Mouse (Mus musculus): ENCODE measurements around the gene A630076J17Rik. TPM values are rescaled to one million over a fixed set of nuclear protein-coding genes. Genes with fewer than 3 reads are reported as not detected.

Gene A630076J17Rik
- total RNA-seq, 2 experiments from 2014 or later: not detected

DNA sequence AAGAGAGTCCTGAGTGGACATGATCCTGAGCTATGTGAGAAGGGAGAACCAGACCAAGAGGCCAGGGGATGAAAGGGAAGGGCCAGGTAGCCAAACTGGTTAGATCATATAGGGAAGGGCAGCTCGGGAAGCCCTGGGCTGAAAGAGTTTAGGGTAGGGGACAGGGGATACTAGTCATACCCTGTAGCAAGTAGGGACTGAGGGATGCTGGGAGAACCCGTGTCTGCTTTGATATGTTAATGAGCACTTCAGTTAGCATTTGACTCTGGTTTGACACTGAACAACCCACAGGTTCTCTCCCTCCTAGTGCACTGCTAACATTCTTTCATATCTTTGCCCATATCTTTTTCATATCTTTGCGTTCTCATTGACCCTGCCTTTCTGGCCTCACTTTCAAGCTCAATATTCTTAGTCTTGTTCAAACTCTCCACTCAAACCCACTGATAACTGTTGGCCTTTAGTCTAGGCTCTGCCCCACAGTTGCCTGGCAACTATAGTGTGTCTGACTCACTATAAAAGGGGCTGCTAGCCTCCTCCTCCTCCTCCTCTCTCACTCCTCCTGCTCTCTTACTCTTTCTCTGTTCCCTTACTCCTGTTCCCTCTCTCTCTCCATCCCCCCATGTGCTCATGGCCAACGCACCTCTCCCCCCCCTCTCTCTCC lies 23.8 kb upstream of the A630076J17Rik start:
- no peak for DNase-seq (ENCODE audit: extremely low spot score in 1 of 2, low spot score in 2 of 2)
- intact Hi-C loops (cut with DNase I): loop anchor here (1.0 to 5.0 kb wide), 3 partner anchors 68 to 258 kb away; partner anchors contain the start of gene Rbm15
- Histone ChIP-seq H3K27ac (no peak overlapping the region), H3K4me3 (no peak overlapping the region)
- TF ChIP-seq CTCF (IDR thresholded peaks at IDR 0.05): no peak

DNA sequence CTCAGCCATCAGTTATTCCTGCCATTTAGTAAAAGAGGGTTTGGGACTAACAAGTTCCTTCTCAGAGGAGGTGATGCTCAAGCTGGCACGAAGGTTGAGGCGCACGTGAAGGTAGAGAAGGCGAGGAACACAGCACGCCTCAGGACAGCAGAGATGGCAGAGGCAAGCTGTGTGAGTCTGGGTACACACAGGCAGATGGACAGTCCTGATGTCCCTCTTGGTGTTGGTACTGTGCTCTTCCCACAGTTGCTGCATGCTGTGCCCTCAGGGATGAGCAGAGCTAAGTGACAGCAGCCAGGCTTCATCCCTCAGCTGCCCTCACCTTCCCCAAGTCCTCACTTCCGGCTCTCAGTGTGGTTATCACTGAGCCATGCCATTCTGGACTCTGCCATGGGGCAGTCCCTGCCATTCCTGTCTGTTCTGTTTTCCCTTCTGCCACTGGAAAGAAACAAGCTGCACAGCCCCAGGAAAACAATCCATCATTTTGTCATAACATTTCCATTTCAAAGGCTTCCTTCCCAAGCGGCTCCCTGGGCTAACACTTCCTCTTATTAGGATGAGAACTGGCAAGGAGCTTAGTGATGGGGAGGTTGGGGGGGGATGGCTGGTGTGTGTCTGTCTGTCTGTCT lies 22.7 kb upstream of the A630076J17Rik start:
- no peak overlapping the region for H3K27ac ChIP-seq
- intact Hi-C loops (cut with DNase I): loop anchor here (2.0 to 5.0 kb wide), 2 partner anchors 125 to 257 kb away; partner anchors contain the start of gene Rbm15
- no peak for TF ChIP-seq CTCF (IDR thresholded peaks at IDR 0.05)
- H3K4me3 ChIP-seq: no peak overlapping the region
- no peak for DNase-seq (ENCODE audit: extremely low spot score in 1 of 2, low spot score in 2 of 2)

DNA sequence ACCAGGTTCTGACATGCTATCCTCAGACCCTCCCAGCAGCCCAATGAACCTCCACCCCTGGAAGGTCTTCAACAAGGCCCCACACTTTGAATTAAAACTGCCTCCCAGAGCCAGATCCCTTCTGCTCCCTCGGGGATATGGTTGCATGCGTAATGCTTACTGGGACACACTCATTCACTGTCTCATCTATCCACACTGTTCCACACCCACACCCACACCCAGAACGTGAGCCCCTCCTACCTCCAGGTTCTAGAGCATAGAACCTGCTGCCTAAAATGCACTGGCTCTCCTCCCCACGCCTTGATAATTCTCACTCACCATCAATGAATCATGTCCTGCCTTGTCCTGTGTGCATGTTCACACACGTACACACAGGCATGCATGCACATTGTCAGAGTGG lies 15.8 kb upstream of the A630076J17Rik start:
- intact Hi-C loops (cut with DNase I): no loop called here
- Histone ChIP-seq H3K4me3 (no peak overlapping the region), H3K27ac (no peak overlapping the region)
- no peak for DNase-seq (ENCODE audit: extremely low spot score in 1 of 2, low spot score in 2 of 2)
- TF ChIP-seq CTCF (IDR thresholded peaks at IDR 0.05): no peak

DNA sequence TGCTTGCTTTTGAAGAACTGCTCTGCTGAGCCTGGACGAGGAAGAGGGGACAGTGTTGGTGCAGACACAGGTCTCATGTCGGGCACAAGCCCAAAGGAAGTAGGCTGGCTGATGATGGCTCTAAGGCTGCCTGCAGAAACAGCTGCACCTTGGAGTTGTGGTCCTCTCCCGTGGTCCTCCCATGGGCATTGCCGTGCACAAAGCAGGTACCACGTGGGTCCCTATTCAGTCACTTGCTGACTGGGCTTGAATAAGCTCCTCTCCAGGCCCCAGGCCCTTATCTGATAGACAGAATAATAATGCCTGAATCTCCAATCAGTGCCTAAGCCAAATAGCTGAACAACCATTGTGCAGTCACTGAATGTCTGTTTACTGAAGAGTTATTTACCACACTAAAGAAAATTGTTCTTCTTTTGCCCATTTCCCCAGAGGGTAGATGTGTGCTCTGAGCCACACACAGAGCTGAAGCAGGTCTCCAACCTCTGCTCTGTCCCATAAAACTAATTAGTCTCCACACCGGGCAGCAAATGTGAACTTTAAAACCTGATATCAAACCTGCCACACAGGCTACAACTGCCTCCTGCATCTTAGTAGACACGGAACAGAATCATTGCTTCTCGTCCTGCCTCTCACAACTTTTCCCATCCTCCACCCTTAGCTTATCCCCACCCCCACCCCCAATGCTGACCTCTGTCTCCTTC lies 13.9 kb upstream of the A630076J17Rik start:
- intact Hi-C loops (cut with DNase I): no loop called here

DNA sequence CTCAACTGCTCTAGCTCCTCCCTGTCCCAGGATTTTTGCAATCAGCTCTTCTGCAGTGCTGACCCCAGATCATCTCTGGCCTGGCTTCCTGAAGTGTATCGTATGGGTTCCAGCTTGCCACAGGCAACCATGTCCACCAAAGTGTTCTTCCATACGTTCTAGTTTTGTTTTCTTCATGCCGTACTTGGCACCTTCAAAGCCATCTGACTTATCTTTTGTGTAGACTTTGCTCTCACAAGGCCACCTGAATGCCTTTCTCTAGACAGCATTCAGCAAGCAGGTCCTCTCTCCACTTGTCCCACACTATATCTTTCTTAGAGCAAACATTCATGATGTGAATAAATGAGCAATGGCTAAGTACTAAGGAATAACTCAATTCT lies 13.3 kb upstream of the A630076J17Rik start:
- DNase-seq (ENCODE audit: extremely low spot score in 1 of 2, low spot score in 2 of 2): no peak
- TF ChIP-seq CTCF (IDR thresholded peaks at IDR 0.05): no peak
- intact Hi-C loops (cut with DNase I): no loop called here
- Histone ChIP-seq H3K4me3 (no peak overlapping the region), H3K27ac (no peak overlapping the region)

More for the DNA sequence above, 13.9 kb upstream of the A630076J17Rik start:
- Histone ChIP-seq H3K27ac (no peak overlapping the region), H3K4me3 (no peak overlapping the region)
- DNase-seq (ENCODE audit: extremely low spot score in 1 of 2, low spot score in 2 of 2): no peak
- no peak for TF ChIP-seq CTCF (IDR thresholded peaks at IDR 0.05)

DNA sequence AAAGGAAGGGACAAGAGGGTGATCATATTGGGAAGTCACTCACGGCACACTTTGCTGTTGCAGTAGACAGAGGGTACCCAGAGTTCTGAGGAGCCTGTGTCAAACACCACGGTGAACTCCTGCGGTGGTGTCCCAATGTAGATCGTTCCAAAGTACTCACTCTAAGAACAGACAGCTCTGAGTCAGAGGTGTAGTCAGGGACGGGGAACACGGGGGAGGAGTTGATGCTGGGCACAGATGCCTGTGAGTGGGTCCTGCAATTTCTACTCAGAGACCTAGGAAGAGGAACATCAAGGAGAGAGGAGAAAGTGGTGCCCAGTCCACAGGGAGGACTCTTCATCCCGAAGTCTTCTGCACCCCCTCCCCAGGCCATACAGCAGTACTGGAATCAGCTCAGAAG lies 11.8 kb upstream of the A630076J17Rik start:
- Histone ChIP-seq H3K4me3 (no peak overlapping the region), H3K27ac (no peak overlapping the region)
- intact Hi-C loops (cut with DNase I): no loop called here
- DNase-seq (ENCODE audit: extremely low spot score in 1 of 2, low spot score in 2 of 2): no peak
- TF ChIP-seq CTCF (IDR thresholded peaks at IDR 0.05): no peak

DNA sequence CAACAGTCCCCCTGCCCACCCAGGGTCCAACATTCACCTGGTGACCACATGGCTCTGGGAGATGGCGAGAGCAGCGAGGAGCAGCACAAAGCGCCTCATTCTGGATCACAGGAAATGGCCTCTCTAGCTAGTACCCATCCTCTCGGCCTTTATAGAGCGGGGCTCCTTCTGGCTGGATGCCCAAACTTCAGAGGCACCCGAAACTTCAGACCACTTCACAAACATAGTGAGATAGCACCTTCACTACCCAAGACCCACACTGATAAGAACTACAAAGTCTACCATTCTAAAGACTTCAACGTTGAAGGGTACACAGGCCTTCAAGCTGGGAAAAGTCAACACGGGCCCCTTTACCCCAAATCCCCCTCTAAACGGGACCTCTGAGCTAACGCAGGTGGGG lies 8.8 kb upstream of the A630076J17Rik start, which contains the start of gene Cym:
Gene Cym (minus strand): TSS at position 125 of the 400 bp plus-strand sequence.
- no peak within 1 kb of the TSS for H3K27ac ChIP-seq
- no peak for DNase-seq (ENCODE audit: extremely low spot score in 1 of 2, low spot score in 2 of 2)
- H3K4me3 ChIP-seq: no peak within 1 kb of the TSS
- intact Hi-C loops (cut with DNase I): no loop called here
- TF ChIP-seq CTCF (IDR thresholded peaks at IDR 0.05): no peak

DNA sequence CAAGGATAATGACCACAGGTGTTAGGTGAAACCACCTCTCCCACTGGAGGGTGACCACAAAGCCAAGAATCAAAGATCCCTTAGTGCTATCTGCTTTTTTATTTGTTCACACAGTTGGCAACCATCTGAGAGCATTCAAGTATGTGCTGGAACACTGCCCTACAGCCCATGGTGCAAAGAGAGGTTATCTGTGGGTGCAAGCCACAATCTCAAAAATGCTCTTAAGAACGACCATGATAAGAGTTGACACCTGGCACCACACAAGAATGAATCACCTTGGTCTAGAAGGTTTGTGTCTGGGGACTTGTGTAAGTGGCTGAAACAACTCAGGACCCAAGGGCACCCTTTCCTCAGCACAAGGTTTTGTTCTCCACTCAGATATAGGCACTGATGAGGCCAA lies 7.2 kb upstream of the A630076J17Rik start:
- H3K27ac ChIP-seq: no peak overlapping the region
- TF ChIP-seq CTCF (IDR thresholded peaks at IDR 0.05): no peak
- H3K4me3 ChIP-seq: no peak overlapping the region
- no peak for DNase-seq (ENCODE audit: extremely low spot score in 1 of 2, low spot score in 2 of 2)
- intact Hi-C loops (cut with DNase I): no loop called here

DNA sequence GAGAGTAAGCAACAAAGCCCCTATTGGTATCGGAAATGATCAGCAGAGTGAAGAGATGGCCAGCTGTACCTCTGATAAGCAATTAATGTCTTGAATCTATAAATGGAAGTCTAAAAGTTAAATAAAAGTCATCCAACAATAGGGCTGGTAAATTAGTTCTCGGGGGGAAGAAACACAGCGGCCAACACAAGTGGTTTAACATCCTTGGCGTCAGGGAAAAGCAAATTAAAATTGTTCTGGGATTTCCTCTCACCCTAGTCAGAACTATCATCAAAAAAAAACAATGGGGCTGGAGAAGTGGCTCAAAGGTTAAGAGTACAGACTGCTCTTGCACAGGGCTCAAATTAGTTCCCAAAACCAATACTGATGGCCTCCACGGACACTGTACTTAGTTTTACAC lies 4.6 kb upstream of the A630076J17Rik start:
- intact Hi-C loops (cut with DNase I): no loop called here
- Histone ChIP-seq H3K27ac (no peak overlapping the region), H3K4me3 (no peak overlapping the region)
- no peak for DNase-seq (ENCODE audit: extremely low spot score in 1 of 2, low spot score in 2 of 2)
- TF ChIP-seq CTCF (IDR thresholded peaks at IDR 0.05): no peak

DNA sequence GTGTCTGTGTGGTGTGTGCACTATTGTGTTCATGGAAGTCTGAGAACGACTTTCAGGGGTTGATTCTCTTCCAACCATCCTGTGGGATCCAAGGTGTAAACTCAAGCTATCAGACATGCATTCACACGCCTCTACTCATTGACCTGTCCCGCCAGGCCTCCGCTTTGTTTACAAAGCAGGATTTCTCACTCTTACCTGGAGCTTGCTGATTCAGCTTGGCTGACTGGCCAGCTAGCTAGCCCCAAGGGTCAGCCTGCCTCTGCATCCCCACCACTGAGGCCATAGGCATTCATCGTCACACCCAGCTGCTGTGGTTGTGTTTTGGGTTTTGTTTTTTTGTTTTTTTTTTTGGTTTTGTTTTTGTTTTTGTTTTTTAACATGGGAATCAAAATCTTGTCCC lies 1.2 kb upstream of the A630076J17Rik start:
- no peak overlapping the region for H3K27ac ChIP-seq
- TF ChIP-seq CTCF (IDR thresholded peaks at IDR 0.05): no peak
- no peak overlapping the region for H3K4me3 ChIP-seq
- no peak for DNase-seq (ENCODE audit: extremely low spot score in 1 of 2, low spot score in 2 of 2)
- intact Hi-C loops (cut with DNase I): no loop called here

DNA sequence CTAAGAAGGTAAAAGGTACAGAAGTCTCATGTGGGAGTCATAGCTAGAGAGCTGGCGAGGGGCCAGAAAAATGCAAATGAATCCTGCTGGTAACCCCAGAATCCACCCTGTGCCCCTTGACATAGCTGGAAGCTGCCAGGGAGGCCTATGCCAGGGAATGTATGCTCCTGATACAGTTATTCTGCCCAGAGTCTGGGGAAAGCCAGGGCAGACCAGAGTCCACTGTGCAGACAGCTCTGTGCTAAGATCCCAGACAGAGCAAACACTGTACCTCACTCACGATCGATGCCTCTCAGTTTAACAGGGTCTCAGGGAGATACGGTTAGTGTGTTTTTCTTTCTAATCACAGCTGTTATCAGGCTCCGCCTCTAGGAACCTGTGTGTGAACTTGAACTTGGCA lies 592 bp upstream of the A630076J17Rik start:
- no peak overlapping the region for H3K4me3 ChIP-seq
- DNase-seq (ENCODE audit: extremely low spot score in 1 of 2, low spot score in 2 of 2): no peak
- no peak overlapping the region for H3K27ac ChIP-seq
- intact Hi-C loops (cut with DNase I): loop anchor here (5.0 to 10.0 kb wide), 3 partner anchors 102 to 375 kb away; partner anchors contain the start of gene Rbm15
- TF ChIP-seq CTCF (IDR thresholded peaks at IDR 0.05): no peak

DNA sequence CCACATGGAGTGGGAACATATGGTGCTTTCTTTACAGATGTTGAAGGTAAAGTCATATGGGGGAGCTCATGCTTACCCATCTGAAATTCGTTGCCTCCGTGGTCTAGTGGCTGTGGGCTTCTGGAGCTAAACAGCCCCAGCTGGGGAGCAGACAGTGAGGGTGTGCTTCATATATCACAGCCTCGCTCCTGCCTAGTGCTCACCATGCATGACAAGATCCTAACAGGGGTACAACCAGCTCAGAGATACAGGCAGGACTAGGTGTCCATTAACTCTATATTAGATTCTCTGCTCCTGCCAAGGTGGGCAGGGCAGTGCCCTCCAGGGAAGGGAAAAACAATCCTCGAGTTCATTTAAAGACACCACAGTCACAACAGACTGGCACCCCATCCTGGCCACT lies 788 bp downstream of the A630076J17Rik start:
- DNase-seq (ENCODE audit: extremely low spot score in 1 of 2, low spot score in 2 of 2): no peak
- no peak overlapping the region for H3K4me3 ChIP-seq
- TF ChIP-seq CTCF (IDR thresholded peaks at IDR 0.05): no peak
- intact Hi-C loops (cut with DNase I): loop anchor here (5.0 to 10.0 kb wide), 3 partner anchors 101 to 374 kb away; partner anchors contain the start of gene Rbm15
- no peak overlapping the region for H3K27ac ChIP-seq

All from left cerebral cortex, adult 2 months (tissue).